Mouse (Mus musculus) cerebellum, adult 2 months (tissue): ENCODE results near the gene Smyd5.

Source experiments
- CTCF ChIP-seq: fragments of 200-500 bp; IDR thresholded peaks from 2 replicates; pipeline ENCODE4 v1.5.1; 2011; ENCODE audit warnings: low read depth, mild to moderate bottlenecking, control low read depth, low read length, moderate library complexity, borderline replicate concordance; ENCODE audit not compliant: insufficient read depth
- POLR2A ChIP-seq: fragments of 200-500 bp; IDR thresholded peaks from 2 replicates; pipeline ENCODE4 v1.6.1; 2011; ENCODE audit warnings: low read length, control low read depth, borderline replicate concordance; ENCODE audit not compliant: insufficient read depth

DNA sequence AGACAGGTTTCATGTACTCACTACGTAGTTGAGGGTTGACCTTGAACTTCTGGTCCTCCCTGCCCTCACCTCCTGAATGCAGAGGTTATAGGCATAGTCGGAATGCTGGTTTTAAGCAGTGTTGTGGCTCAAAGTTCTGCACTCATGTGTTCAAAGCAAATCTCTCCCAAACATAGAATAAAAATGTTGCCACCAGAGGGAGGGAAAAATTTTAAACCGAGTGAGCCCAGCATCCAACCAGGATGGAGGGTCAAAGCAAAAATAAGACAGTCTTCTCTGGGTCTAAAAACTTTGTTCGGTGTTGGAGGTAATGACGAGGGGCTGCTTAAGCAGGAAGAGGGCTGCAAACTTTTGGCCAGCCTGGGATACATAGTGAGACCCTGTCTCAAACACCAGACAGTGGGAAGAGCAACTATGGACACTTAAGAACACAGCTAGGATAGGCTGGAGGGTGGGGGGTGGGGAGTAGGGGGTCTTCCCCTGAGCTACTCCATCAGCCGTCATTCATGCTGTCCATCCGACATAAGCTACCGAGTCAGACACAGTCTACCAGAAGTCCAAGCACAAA lies 431 bp upstream of the Smyd5 start:
- no peak for TF ChIP-seq POLR2A
- TF ChIP-seq CTCF: no peak
